Mouse (Mus musculus): ENCODE results near the gene Mmp27.
A peak's percentile ranks its signal among the peaks of the same experiment; 100 is the strongest.

The Mmp27 gene

GRCm38 (mm10) chr9:7604005-7604404 lies 32.8 kb downstream of the Mmp27 start:
- peak; percentile 7 for DNase-seq

DNA sequence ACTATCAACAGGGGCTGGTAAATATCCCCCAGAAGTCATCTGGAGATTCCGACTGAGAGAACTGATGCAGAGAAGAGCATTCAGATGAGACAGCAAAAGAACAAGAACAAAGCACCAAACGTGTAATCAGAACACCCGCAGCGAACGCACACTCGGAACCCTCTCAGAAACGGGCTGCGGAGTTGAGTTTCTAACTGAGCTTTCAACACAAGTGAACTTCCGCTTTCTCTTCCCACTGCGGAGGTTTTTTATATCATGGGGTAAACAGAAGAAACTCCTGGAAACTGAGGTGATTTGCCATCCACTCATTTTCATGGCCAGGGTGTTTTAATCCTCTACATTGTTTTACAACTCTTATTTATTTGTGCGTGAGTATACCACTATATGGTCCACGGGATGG lies 34.4 kb downstream of the Mmp27 start:
- DNase-seq = no peak

DNA sequence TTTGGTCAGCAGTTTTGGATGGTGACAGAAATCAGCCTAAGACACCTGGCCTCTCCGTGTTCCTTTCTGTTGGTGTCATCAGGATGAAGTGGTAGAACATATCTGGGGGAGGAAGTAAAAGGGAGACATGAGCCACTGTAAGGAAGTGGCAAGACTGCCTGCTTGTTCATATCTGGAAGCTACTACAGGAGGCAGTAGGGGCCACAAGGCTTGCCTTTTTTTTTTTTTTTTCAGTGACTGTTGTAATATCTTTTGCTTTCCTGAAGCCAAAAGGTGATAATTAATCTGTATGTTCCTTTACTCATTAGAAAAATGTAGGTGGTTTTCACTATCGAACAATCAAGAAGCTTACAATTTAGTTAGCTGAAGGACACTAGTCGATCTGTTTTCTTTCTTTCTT lies 51.4 kb downstream of the Mmp27 start:
- DNase-seq = no peak

GRCm38 (mm10) chr9:7627931-7628330 lies 56.7 kb downstream of the Mmp27 start, which contains the start of gene Mmp20:
Mmp20 (plus strand) TSS chr9:7628231.
- DNase-seq = no peak
